Mouse (Mus musculus) lung, adult 18-20 months (tissue): ENCODE measurements at regions not wholly inside any gene's neighbourhood (a gene's known extent, or its start where the extent isn't known, plus 50 kb on each side); places are given as distances from the start of the nearest gene placed in this dataset.

Source experiments
- DNase-seq, 2 experiments: peaks; one replicate each; pipeline ENCODE4 v3.0.0; 2022; ENCODE audit warnings: mixed read lengths in 2 of 2

DNA sequence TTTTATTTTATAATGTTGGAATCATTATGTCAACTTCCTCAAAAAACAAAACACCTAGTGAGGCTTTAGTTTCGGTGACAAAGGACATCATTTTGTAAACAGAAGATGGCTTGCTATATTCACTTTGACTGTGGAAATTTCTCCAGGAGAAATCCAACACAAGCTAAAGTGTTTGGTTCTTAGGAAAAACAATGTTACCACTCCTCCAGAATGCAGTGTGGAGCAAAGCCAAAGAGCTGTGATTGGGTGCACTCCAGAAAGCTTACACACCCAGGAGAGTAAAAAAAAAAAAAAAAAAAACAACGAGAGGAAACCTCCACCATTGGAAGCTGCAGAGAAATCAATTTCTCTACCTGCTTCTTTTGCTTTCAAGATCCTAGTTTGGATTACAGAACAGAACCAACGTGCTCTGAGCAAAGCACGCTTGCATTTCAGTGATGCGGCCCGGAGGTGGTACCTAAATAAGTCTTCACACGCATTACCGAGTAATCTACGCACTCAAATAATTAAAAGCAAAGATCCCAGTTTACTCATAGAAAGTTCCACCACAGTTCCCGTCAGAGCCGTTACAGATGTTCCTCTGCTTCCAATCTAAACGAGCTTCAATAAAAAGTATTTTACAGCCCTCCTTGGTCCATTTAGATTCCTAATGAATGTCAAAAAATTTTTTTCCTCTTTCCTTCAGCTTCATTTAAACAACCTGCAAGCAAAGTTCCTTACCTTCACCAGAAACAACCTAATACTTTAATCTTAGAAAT lies 199.5 kb upstream of the Gk2 start:
- no peak for DNase-seq

DNA sequence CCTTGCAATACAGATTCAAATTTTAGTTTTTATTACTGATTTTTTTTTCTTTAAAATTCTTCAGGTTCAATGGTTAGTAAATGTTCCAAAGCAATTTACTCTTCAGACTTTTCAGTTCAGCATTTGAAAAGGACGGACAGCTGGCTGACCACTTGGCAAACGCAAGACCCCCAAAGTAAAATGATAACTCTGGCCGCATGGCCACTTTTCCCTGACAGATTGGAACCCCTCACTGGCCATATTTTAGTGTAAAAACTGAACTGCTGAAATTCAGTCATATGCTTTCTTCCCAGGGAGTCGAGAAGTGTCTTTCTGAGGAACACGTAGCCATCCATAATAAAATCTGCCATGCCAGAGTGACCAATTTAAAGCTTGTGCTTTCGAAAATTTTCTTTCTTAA lies 198.4 kb upstream of the Gk2 start:
- no peak for DNase-seq

DNA sequence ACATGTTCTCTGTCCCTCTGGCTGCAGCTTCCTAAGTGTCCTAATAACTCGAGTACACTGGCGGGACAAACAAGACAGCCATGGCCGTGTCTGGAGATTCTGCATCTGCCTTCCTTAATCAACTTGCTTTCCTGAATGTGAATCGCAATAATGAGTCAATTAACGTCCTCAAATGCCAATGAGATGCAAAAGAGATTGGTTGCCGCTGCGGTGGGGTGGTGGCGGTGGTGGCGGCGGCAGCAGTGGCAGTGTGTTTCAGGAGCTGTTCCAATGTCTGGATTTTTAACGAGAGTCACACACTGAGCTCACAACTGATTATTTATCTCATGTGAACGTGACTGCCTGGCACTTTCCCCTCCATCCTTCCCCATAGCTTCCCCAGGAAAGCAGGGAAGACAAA lies 197.6 kb upstream of the Gk2 start:
- DNase-seq: no peak

DNA sequence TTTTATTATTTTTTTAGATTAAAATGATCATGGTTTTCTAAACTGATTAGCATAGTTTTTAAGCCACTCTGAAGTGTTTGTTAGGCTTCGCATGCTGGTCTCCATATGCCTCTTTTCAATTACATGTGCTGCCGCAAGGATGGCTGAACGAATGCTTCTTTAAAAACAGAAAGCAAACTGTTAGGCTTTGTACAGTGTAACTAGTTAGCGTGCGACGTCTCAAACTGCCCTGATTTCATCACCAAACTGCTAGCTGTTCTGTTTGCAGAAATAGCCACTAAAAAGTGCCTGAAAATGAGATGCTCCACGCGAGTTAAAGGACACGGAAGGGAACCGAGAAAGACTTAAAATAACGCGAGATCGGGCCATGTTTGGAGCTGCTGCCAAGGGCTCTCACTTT lies 185.4 kb upstream of the Gk2 start:
- DNase-seq: no peak

DNA sequence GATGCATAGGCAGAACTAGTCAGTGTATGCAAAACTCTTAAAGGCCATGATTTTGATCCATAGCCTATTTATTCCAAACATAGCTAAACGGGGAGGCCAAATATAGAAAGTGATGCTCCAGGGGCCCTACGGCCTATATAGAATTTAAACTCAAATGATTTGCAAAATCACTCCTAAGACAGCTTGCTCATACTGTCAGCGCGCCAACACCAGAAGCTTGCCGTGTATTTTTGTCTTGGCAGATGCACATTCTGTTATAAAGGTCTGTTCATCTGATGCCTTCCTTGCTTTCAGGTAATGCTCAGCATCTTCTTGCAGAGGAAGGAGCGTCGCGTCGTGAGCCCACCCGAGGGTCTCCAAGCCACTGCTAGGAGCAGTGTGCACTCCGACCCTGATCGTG lies 184.8 kb upstream of the Gk2 start:
- no peak for DNase-seq

DNA sequence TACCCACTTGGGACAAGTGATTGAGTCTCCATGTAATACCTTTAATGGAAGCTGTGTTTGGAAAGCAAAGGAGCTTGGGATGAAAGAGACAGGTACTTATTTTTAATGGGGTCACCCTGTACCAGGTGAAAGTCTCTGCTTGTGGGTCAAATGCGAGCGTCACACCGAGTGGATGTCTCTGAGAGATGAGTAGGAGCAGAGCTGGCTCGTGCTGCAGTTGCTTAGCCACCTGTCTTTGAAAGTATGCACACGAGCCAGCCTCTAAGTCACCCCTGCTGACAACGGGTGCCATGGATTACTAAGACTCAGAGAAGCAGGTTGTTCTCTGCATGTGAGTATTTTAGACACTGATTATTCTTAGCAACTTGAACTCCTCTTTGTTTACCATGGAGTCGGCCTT lies 179.5 kb upstream of the Gk2 start:
- DNase-seq: no peak

DNA sequence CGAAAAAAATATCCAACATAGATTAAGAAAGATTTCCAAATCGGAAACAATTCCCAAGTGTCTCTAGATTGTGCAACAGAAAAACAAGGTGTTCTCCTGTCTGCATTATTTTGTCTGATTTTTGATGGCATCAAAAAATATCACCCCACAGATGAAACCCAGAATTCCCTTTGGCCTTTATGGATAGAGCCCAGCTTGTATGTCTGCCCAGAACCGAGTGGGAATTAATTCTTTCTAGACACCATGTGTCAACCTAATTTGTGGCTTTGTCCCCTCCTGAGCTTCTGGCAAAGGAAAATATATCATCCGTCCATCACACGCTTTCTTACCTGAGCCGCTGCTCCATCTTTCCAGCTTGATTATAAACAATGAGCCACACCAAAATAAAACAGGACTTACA lies 176.9 kb upstream of the Gk2 start:
- DNase-seq: no peak

DNA sequence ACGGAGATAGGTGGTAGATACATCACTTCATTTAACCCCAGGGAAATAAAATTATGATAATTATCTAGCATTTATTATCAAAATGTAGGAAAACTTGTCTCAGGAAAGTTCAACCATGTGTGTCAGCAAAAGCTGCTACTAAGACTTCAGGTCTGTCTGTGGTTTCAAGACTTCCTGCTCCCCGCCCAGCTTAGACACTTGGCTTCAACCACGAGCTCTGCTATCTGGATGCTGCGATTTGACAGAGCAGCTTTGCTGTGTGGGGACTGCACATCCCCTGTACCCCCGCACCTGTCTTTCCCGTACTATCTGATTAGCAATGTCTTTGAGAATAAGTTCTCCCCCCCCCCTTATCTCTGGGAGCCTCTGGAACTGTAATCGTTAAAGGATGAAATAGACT lies 176.0 kb upstream of the Gk2 start:
- DNase-seq: no peak

DNA sequence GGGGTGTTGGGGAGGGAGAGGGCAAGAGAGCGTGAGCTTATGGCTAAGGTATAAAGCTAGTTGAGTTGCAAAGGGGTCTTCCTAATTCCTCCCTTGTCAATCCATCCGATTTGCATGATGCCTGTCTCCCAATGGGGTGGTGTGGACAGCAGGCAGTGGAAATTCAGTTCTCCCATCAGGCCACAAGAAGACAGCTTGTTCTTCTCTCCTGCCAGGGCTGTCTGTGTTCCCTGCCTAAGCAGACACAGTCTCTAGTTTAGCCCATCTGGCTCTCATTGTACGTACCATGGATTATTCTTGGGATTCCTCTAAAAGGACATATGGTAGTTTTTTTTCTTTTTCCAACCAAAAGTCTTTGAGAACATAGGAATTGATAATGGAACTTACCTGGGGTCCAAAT lies 168.4 kb upstream of the Gk2 start:
- DNase-seq: no peak

DNA sequence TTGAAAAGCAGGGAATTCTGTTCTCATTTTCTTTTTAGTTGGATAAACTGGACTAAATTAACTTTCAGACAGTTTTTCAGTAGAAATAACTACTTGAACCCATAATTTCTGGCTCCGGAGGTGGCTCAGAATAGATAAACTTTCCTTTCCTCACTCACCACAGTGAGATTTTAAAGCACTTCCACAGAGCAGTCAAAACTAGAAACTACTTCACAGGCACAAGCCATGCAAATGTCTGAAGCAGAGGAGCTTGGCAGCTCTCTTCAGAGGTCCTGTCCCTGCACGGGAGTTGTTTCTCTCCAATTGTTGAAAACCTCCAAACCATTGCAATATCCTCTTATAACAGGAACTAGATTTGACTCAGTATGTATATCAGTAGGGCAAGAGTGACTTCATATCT lies 163.1 kb upstream of the Gk2 start:
- no peak for DNase-seq

DNA sequence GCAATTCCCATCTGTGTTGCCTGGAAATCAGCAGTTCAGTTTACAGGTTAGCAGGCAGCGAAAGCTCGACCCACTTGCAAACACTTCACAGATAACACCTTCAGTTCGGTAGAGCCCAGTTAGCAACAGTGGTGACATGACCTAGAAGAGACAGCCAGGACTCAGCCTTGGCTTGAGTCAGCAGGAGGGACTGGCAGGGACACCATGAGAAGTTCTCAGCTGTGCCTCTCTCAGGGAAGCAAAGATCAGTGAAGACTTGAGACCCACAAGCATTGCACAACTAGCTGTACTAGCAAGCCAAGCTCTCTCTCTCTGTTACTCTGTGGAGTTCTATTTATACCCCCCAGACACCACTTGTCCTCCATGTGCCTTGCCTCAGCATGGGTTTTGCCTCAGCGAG lies 161.6 kb upstream of the Gk2 start:
- no peak for DNase-seq

DNA sequence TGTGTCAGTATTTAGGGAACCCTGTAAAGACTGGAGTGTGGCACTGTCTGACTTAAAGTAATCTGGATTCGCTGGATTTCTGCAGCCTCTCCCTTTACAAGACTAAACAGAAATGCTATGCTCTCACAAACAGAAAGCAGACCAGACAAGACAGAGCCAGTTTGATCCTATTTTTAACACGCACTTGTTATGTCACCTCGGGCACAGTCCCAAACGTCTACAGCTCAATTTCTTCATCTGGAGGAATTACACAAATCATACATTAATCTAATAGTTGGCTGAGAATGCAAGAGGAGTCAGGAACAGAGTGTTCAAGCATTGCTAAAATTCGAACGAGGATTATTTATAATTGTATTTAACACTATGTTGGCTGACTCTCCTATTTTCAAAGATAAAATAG lies 145.4 kb upstream of the Gk2 start:
- DNase-seq: peak; percentile 39 to 48

DNA sequence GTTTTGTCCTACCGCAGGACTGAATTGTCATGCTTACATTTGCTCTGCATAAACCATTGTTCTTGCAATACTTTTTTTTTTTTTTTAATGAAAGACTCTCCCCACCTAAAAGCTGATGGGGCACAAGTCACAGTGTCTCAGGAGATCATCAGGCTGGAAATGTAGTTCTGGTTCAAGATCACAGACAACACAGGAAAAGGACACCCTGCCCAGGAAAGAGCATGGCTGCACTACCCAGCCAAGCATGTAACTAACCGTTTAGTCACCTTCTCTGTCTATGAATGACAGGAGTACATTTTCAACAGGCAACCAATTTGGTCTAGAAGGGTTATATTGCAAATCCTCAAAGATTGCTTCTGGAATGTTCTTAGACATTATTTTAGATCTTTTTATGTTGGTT lies 144.6 kb upstream of the Gk2 start:
- no peak for DNase-seq

DNA sequence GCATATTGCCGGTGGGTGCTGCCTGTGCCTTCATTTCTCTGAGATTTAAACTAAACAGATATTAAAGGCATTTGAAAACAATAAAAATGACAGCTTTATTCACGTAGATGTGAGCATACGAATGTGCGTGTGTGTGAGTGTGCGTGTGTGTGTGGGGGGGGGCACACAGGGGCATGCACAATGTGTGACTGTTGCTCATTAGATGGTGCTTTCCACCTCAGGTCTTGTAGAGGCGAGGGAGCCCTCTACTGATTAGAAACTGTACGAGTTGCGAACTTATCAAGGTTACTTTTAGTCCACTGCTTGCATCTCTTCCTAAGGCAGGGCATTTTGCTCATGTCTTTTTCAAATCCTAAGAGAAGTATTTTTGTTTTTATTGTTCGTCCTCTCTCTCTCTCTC lies 141.9 kb upstream of the Gk2 start:
- no peak for DNase-seq

DNA sequence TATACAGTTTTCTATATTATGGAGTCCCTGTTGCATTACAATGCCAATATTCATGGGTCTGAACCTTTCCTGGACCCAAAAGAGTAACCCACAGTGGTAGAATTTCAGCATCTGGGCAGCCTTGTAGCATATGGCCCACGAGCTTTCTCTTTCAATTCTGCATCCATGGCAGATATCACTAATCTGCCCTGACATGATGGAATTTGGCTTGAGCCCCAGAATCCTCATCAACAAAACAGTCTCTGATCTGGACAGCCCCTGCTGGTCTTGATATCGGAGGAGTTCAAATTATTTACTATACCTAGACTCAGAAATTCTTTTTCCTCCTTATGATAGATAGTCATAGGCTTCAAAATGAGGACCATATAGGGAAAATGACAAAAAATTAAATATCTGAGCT lies 139.1 kb upstream of the Gk2 start:
- DNase-seq: no peak

DNA sequence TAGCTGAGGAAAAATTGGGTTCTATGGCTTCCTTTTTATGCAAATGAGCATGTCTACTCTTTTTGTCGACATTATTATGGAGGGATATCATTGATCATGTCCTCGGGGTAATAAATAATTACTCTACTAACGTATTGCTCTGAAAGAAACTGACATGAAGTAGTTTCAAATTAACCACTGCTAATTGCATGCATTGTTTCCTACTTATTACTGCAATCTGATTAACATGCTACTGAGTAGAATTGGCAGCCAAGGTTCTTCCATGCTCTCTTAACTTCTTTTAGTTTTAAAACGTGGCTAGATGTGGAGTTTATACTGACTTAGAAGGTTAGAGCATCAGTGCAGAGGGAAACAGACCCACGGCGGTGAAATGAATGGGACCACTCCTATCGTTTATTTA lies 137.3 kb upstream of the Gk2 start:
- DNase-seq: no peak

DNA sequence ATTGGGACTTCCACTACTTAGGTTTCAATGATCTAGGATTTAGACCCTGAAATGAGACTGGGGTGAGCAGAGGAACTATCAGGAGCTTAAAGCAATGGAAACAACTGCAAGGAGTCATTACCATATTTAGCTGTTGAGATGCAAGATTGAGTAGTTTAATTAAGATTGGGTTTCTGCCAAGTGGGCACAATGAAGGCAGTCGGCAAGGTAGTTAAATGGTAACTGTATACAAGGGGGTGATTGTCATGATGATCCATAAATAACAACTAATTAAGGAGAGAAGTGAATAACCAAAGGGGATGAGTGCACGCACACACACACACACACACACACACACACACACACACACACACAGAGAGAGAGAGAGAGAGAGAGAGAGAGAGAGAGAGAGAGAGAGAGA lies 125.7 kb upstream of the Gk2 start:
- no peak for DNase-seq

DNA sequence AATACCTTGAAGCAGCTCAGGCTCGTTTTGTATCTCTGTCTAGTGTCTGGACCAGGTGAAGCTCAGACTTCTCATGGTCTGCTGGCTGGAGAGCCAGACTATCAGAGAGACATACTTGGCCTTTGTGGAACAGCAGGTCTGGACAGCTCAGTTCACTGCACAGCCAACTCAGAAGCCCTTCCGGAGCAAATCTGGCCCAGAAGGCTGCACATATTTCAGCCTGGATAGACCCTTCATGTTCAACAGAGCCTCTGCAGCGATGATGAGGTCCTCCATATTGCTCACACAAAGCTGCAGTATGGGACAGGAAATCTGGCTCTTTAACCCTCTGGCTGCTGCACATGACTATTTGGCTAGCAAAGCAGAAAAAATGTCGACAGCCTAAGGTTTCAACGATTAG lies 108.7 kb upstream of the Gk2 start:
- no peak for DNase-seq

DNA sequence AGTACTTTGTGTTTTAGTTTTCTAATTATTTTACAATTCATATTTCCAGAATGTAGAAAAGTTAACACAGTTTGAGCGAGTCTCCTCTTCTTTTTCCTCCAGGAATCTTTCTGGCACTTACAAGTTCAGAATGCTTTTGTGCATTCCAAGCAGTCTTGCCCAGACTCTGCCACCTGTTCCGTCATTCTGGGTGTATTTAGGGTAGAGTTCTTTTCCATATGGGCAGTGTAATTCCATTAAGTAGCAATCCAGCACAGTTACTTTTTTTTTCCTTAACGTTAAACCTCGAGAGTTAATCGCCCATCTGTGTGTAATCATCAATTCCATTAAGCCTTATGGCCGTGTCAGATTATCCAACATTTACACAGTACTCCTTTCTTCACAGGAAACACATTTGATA lies 106.9 kb upstream of the Gk2 start:
- no peak for DNase-seq

DNA sequence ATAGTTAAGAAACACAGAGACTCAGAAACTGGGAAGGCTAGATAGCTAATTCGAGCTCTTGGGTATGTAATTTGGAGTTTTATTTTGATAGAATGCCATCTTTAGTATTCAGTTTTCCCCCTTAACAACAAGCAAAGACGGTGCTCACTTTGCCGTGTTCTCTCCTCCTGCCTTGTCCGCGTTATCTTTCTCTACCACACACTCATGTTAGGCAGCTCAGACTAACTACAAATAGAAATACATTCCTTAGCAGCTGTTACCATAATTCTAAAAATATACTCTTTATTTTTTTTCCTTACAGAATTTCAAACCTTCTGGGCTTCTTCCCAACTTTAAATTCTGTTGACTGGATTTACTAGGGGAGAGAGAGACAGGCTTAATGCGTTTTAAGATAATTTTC lies 97.5 kb upstream of the Gk2 start:
- no peak for DNase-seq

DNA sequence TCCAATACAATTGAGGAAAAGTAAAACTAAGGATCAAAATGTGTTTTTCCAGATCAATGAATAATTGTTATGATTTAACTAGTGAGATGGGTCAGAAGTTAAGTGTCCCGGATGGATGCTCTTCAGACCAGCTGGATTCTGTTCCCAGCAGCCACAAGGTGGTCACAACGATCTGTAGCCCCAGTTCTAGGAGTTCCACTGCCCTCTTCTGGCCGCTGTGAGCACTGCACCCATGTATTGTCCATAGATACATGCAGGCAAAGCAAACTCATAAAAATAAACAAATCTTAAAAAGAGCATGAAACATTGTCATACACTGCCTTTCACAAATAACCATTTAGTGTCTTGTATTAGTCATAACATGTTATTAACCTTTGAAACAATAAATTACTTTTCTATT lies 96.3 kb upstream of the Gk2 start:
- peak; percentile 3 for DNase-seq

DNA sequence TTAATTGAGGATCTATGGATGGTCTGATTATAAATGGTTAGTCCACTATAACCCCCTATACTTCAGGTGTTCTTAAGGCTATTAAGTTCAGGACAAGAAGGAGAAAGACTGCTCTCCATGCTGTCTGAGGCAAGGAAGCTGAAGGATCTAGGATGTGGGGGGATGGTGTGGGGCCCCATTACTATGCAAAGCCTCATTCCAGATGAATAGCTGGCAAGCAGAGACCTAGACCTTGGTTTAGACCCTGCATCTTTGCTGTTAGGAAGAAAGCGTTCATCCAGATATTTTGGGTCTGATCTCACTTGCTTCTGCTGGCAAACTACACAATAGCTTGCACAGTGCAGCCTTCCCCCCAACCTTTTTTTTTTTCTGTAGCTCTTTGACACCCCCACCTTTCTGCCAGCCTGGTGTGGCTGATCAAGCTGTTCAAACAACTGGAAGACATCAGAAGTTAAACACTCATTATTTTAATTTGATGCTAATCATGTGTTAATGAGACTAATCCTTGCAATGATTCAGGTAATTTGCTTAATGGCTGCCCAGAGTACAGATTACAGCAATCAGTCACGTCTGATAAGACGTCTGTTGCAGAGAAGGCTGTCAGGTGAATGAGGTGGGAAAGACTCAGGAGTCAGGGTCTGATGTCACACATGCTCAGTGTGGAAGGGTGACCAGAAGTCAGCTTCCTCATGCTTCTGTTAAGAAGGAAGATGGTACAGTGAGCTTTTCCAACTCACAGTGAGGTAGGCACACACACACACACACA lies 80.9 kb upstream of the Gk2 start:
- DNase-seq: no peak

DNA sequence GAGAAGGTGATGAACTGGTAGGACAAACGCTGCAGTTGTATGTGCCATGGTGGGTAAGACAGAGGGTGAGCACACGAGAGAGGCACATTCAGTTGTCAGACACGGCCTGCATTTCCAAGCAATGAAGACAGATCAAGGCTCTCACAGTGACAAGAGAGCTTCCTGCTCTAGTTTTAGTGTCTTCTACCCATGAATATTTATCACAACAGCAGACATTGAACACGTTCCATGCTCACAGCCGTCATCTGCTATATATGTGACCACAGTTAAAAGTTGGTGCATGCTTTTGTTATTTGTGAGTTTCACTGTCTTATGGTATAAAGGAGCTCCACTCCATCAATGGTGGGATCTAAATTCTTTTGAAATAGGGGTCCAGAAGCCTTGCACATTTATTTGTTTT lies 76.9 kb upstream of the Gk2 start:
- no peak for DNase-seq

DNA sequence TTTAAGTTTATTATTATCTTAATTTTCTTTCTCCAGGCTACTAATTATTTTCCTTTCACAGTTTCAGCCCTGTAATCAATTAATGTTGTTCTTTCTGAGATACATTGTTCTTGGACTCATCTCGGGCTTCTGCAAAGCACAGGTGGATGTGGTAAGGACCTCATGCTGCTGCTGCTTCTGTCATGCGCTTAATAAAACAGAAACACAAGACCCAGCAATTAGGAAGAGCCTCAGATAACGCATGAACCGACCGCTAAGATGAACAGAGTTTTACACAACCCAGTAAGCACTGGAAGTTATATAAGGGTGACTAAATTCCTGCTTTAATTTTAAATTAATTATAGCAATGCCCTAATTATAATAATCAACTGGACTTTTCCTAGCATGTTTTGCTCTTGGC lies 70.7 kb upstream of the Gk2 start:
- DNase-seq: no peak
